Mouse (Mus musculus) midbrain, postnatal 0 days (tissue): ENCODE data around the gene Plgrkt. TPM values are rescaled to one million over a fixed set of nuclear protein-coding genes. Genes with fewer than 3 reads are reported as not detected.

Experiments used
- ATAC-seq: fragments of 200-750 bp; cut with Nextera tagmentation; 2 replicates; pipeline ENCODE4 v1.8.0; 2017; ENCODE audit warnings: moderate number of reproducible peaks, mild to moderate bottlenecking, moderate TSS enrichment, moderate library complexity; ENCODE audit not compliant: low FRiP score
- DNase-seq: peaks from one replicate; pipeline ENCODE4 v3.0.0-alpha.2; 2015; ENCODE audit warnings: low spot score
- H3K27ac ChIP-seq: fragments of 300-500 bp; sonication (generic); 2 replicates; pipeline ENCODE4 v1.5.1; 2014; ENCODE audit warnings: low read depth, mild to moderate bottlenecking, low read length, mixed read lengths
- H3K27me3 ChIP-seq: fragments of 300-500 bp; sonication (generic); 2 replicates; pipeline ENCODE4 v1.6.1; 2014; ENCODE audit warnings: low read length, control low read depth, mixed read lengths; ENCODE audit not compliant: insufficient read depth
- H3K36me3 ChIP-seq: fragments of 300-500 bp; sonication (generic); 2 replicates; pipeline ENCODE4 v1.6.1; 2014; ENCODE audit warnings: low read length, control low read depth, mixed read lengths; ENCODE audit not compliant: insufficient read depth
- H3K4me1 ChIP-seq: fragments of 300-500 bp; sonication (generic); 2 replicates; pipeline ENCODE4 v1.6.1; 2014; ENCODE audit warnings: mild to moderate bottlenecking, control low read depth, antibody characterized with exemption, low read length, mixed read lengths; ENCODE audit not compliant: insufficient read depth
- H3K4me2 ChIP-seq: fragments of 300-500 bp; sonication (generic); 2 replicates; pipeline ENCODE4 v1.6.1; 2014; ENCODE audit warnings: low read depth, mild to moderate bottlenecking, low read length, mixed read lengths; ENCODE audit not compliant: poor library complexity, severe bottlenecking
- H3K4me3 ChIP-seq: fragments of 300-500 bp; sonication (generic); 2 replicates; pipeline ENCODE4 v1.5.1; 2014; ENCODE audit warnings: low read depth, mild to moderate bottlenecking, low read length, moderate library complexity
- H3K9ac ChIP-seq: fragments of 300-500 bp; sonication (generic); replicated peaks from 2 replicates; pipeline ENCODE4 v1.6.1; 2014; ENCODE audit warnings: mild to moderate bottlenecking, low read length, moderate library complexity, mixed read lengths; ENCODE audit not compliant: poor library complexity, severe bottlenecking
- H3K9me3 ChIP-seq: fragments of 300-500 bp; sonication (generic); 2 replicates; pipeline ENCODE4 v1.6.1; 2016; ENCODE audit warnings: low read length, control low read depth
- CTCF ChIP-seq: IDR thresholded peaks from 2 replicates; pipeline ENCODE4 v1.5.1; 2016; ENCODE audit warnings: antibody characterized with exemption, mild to moderate bottlenecking
- WGBS: fragments of 180-500 bp; shearing (Covaris S2); extraction: QIAGEN DNeasy Blood & Tissue Kit; methylation state at CpG from one replicate; pipeline ENCODE4 v1.1.7; 2014; 5-methylcytosine and 5-hydroxymethylcytosine counted together
- polyA plus RNA-seq: library from polyadenylated mRNA; unstranded; fragments of >200 nt; fragmentation: Nextera tagmentation; extraction: Ambion mirVana; gene quantifications from 2 replicates; pipeline ENCODE4 v1.2.1, GENCODE M21; 2015
- total RNA-seq: library from RNA; depleted of rRNA; stranded (reverse); fragments of >200 nt; gene quantifications from 2 replicates; pipeline ENCODE4 v1.2.3, GENCODE M21; 2014

Gene Plgrkt
- total and polyA plus RNA-seq, 2 experiments from 2014 or later: 26.4 to 61.9 TPM

- ATAC-seq: no peak
- H3K9ac ChIP-seq: no peak overlapping the region
Observed at GRCm38 (mm10) chr19:29364076-29364475, 3.1 kb downstream of the Plgrkt start.

DNA sequence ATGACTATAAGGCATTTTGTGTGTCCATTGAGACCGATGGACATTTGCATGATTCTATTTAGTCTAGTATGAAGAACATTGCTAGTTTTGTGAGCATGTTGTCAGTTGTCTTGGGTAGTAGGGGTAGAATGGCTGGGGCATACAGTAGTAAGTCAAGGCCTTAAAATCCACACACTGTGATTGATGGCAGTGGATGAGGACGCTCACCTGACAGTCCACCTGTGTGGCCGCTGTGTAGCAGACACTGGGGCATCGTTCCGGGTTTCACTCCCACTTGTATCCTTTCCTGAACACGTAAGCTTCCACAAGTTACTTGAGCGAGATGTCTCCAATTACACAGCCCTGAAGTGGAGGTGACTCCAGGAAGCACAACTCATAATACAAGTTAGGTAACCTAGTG lies 3.6 kb downstream of the Plgrkt start:
- peaks cover 9% of the 10 kb centered on the region for H3K4me1 ChIP-seq
- 0 out of 2 replicates have a peak, but pooled peaks cover 4% of the 10 kb centered on the region for H3K36me3 ChIP-seq
- no peak overlapping the region for H3K4me2 ChIP-seq
- DNase-seq: no peak
- ATAC-seq: no peak
- H3K27ac ChIP-seq: no peak overlapping the region
- H3K9me3 ChIP-seq: no peaks in the 10 kb centered on the region
- WGBS: 92% methylated on average over 7 of the region's 7 CpGs
- H3K4me3 ChIP-seq: no peak overlapping the region
- no peaks in the 10 kb centered on the region for H3K27me3 ChIP-seq
- TF ChIP-seq CTCF: no peak
- H3K9ac ChIP-seq: no peak overlapping the region

More at GRCm38 (mm10) chr19:29364076-29364475, 3.1 kb downstream of the Plgrkt start:
- Histone ChIP-seq H3K27ac (no peak overlapping the region), H3K4me1 (peaks cover 9% of the 10 kb centered on the region), H3K27me3 (no peaks in the 10 kb centered on the region), H3K4me3 (no peak overlapping the region), H3K9me3 (no peaks in the 10 kb centered on the region), H3K36me3 (no peaks in the 10 kb centered on the region), H3K4me2 (no peak overlapping the region)
- TF ChIP-seq CTCF: no peak
- no peak for DNase-seq
- 81% methylated on average over 5 of the region's 5 CpGs for WGBS

DNA sequence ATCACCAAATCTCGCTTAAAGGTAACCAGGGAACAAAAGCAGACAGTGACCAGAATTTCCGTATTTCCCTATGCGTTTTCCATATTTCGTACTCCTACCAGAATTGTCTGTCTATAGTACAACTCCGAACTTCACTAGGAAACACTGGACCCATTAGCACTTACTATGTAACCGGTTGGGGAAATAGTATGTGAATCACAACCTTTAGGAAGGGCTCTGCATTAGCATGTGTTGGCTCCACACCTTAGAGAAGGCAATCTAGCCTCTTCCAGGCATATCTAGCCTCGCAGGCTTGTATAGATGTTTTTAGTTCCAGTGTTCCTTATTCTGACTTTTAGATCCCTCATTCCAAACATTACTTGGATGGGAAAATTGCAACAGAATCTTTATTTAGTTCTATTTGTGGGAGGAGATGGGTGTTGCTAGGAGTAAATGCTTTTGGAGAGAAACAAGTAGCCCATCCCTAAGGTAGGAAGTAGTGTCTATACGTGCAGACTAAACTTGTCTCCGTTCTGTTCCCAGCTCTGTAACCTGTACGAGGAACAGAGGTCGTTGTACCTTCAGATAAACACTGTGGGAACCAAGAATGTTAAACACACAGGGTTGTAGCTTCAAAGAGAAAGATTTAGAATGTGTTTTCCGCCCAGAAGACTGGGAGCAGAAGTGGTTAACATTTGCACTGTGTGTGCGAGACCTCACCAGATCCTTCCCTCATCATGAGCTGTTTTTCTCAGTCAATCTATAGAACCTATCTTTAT lies 4.8 kb downstream of the Plgrkt start:
- Histone ChIP-seq H3K4me2 (peak overlapping the region; percentile 75), H3K4me1 (peaks cover 9% of the 10 kb centered on the region), H3K27ac (0 out of 2 replicates have a peak overlapping the region, but pooled peaks have one; percentile 27), H3K4me3 (peak overlapping the region; percentile 69), H3K36me3 (0 out of 2 replicates have a peak, but pooled peaks cover 4% of the 10 kb centered on the region), H3K27me3 (no peaks in the 10 kb centered on the region), H3K9ac (peak overlapping the region; percentile 76; the same call in 1 of the 2 replicates), H3K9me3 (no peaks in the 10 kb centered on the region)
- no peak for DNase-seq
- no peak for TF ChIP-seq CTCF
- 48% methylated on average over 13 of the region's 13 CpGs for WGBS
- ATAC-seq: peak; percentile 47; the same call in 1 of the 2 replicates

DNA sequence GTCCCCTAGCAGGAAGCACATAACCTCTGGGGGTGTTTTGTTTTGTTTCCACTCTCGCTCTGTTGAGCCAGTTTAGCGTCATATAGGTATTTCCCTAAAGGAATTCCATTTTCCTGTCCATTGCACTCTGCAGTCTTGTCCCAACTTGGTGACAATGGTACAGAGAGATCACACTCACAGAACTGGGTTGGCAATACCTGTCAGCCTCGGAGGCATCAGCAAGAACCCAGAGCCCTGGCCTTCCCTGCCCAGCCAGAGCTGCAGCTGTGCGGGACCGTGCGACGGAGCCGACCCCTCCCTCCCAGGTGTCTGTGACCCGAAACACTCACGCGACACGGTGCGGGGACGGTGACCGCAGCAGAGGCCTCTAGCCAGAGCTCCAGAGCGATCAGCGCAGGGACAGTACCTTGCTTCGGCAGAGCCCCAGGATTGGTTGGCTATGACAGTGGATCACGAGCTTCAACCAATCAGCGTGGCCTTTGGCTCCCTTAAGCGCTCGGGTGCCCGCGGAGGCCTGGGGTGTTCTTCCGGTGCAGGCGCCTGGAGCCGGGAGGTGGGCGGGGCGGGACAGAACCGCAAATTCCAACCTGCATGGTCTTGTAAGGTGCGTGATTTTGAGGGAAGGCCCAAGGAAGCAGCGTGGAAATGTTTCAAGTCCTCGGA lies 5.6 kb downstream of the Plgrkt start:
- 0 out of 2 replicates have a peak, but pooled peaks cover 6% of the 10 kb centered on the region for H3K36me3 ChIP-seq
- H3K4me2 ChIP-seq: peak overlapping the region; percentile 75
- peak overlapping the region; percentile 69 for H3K4me3 ChIP-seq
- H3K4me1 ChIP-seq: peaks cover 9% of the 10 kb centered on the region
- peak overlapping the region; percentile 76 for H3K9ac ChIP-seq
- no peak for TF ChIP-seq CTCF
- H3K27ac ChIP-seq: peak overlapping the region; percentile 71
- DNase-seq: peak; percentile 97
- peak; percentile 99 for ATAC-seq
- H3K9me3 ChIP-seq: no peaks in the 10 kb centered on the region
- 2% methylated on average over 33 of the region's 33 CpGs for WGBS
- H3K27me3 ChIP-seq: no peaks in the 10 kb centered on the region

DNA sequence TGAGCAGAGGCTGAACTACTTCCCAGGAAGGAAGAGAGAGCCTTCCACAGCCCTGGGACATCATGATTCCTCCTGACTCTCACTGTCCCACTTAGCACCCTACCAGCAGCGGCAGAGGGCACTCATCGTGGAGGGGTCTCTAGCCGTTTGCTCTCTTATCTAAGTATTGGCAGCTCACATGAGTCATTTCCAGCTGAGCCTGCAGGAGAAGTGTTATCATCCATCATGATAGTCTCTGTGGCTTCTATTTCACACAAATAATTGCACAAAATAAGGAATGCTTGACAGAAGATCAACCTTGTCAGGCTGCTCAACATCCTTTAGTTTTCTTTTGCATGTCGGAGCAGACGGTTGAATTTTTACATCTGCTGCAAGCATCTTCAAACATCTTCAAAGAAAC lies 6.9 kb downstream of the Plgrkt start:
- ATAC-seq: no peak
- Histone ChIP-seq H3K9ac (no peak overlapping the region), H3K4me1 (peaks cover 9% of the 10 kb centered on the region), H3K4me2 (no peak overlapping the region), H3K9me3 (no peaks in the 10 kb centered on the region), H3K27me3 (no peaks in the 10 kb centered on the region), H3K4me3 (no peak overlapping the region), H3K36me3 (0 out of 2 replicates have a peak, but pooled peaks cover 6% of the 10 kb centered on the region), H3K27ac (no peak overlapping the region)
- TF ChIP-seq CTCF: no peak
- no peak for DNase-seq
- 90% methylated on average over 5 of the region's 5 CpGs for WGBS

DNA sequence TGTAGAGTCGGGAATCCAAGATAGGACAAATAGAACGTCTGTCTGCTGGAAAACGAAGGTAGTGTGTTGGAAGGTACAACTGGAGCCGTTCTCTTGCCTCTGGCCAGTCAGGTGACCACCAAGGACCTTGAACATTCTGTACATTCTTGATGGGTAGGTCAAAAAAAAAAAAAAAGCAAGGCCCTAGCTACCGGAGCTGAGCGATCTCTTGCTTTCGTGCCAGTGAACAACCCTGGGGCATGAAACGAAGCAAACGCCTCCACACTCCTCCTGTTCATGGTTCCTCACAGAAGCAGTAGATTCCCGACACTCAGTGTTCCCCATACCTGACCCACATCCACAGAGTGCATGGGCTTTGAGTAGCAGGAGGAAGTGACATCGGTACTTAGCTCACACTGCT lies 10.9 kb downstream of the Plgrkt start:
- no peak overlapping the region for H3K4me2 ChIP-seq
- ATAC-seq (no peak), DNase-seq (no peak)
- no peak overlapping the region for H3K4me3 ChIP-seq
- no peak overlapping the region for H3K9ac ChIP-seq
- peaks cover 8% of the 10 kb centered on the region; the same call in 1 of the 2 replicates for H3K4me1 ChIP-seq
- no peak overlapping the region for H3K27ac ChIP-seq
- no peaks in the 10 kb centered on the region for H3K9me3 ChIP-seq
- TF ChIP-seq CTCF: no peak
- 89% methylated on average over 11 of the region's 11 CpGs for WGBS
- H3K36me3 ChIP-seq: 0 out of 2 replicates have a peak, but pooled peaks cover 6% of the 10 kb centered on the region
- H3K27me3 ChIP-seq: no peaks in the 10 kb centered on the region
